Mouse (Mus musculus): ENCODE data around the gene AW209491. TPM values are rescaled to one million over a fixed set of nuclear protein-coding genes. Genes with fewer than 3 reads are reported as not detected.

AW209491 gene
- 28.3 TPM for polyA plus RNA-seq (2015; fragmentation: Illumina TruSeq; extraction: RNeasy Lipid Tissue Mini Kit (QIAGEN cat#74804); ENCODE audit: low read depth, low replicate concordance)

GRCm38 (mm10) chr13:14629726-14630641 lies at the start of gene AW209491:
Gene AW209491, plus strand, starts transcription at chr13:14630154.

GRCm38 (mm10) chr13:14612926-14613529 lies 16.9 kb upstream of the AW209491 start, which contains the start of the genes Mrpl32 and Psma2:
Gene Mrpl32, minus strand, starts transcription at chr13:14613165.
Gene Psma2, plus strand, starts transcription at chr13:14613240.

Other genes starting within 250 kb of the AW209491 start
- gene Hecw1, start 106.9 kb upstream of the AW209491 start, polyA plus RNA-seq (2015; fragmentation: Illumina TruSeq; extraction: RNeasy Lipid Tissue Mini Kit (QIAGEN cat#74804); ENCODE audit: low read depth, low replicate concordance): 34.2 TPM
- 54.0 TPM for gene Mrpl32, start 17.0 kb upstream of the AW209491 start, polyA plus RNA-seq (2015; fragmentation: Illumina TruSeq; extraction: RNeasy Lipid Tissue Mini Kit (QIAGEN cat#74804); ENCODE audit: low read depth, low replicate concordance)
- gene Psma2, start 16.9 kb upstream of the AW209491 start, polyA plus RNA-seq (2015; fragmentation: Illumina TruSeq; extraction: RNeasy Lipid Tissue Mini Kit (QIAGEN cat#74804); ENCODE audit: low read depth, low replicate concordance): 128 TPM